Mouse (Mus musculus): ENCODE measurements around the gene Ablim1. TPM values are rescaled to one million over a fixed set of nuclear protein-coding genes. Genes with fewer than 3 reads are reported as not detected.
A peak's percentile ranks its signal among the peaks of the same experiment; 100 is the strongest.

Gene Ablim1
- polyA plus RNA-seq, 1 experiment from 2014 or later = 22.4 TPM

DNA sequence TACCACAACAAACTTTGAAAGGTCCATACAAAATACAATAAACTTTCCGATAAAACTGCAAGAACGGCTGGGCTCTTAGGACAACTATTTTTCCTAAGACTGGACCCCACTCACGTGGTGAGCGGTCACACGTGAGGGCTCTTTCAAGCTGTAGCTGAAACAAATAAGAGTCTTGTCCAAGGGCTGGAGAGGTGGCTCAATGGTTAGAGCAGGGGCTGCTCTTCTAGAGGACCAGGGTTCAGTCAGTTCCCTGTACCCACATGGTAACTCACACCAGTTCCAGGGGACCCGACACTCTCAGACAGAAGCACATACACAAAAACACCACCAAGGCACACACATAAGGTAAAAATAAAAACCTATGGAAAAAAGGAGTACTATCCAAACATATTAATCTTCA lies 197.0 kb downstream of the Ablim1 start:
- Histone ChIP-seq H3K4me1 (peaks cover 59% of the 10 kb centered on the region), H3K9me3 (no peaks in the 10 kb centered on the region), H3K27ac (replicated peaks) (peak overlapping the region; percentile 84; the same call in 1 of the 2 replicates), H3K4me3 (peak overlapping the region; percentile 58), H3K36me3 (replicated peaks) (no peaks in the 10 kb centered on the region; the same call in 1 of the 2 replicates), H3K27me3 (replicated peaks; ENCODE audit: low read depth, poor library complexity, severe bottlenecking) (0 out of 2 replicates have a peak, but pooled peaks cover 6% of the 10 kb centered on the region)
- DNase-seq (ENCODE audit: low spot score) = no peak
- 28% methylated on average over 6 of the region's 6 CpGs for WGBS

- 1% methylated on average over 7 of the region's 7 CpGs for WGBS
- Histone ChIP-seq H3K27me3 (replicated peaks; ENCODE audit: low read depth, poor library complexity, severe bottlenecking) (0 out of 2 replicates have a peak, but pooled peaks cover 6% of the 10 kb centered on the region), H3K27ac (replicated peaks) (peak overlapping the region; percentile 71), H3K4me1 (peaks cover 63% of the 10 kb centered on the region), H3K4me3 (peak overlapping the region; percentile 58), H3K36me3 (replicated peaks) (no peaks in the 10 kb centered on the region; the same call in 1 of the 2 replicates), H3K9me3 (no peaks in the 10 kb centered on the region)
- DNase-seq (ENCODE audit: low spot score) = peak; percentile 39
Observed at GRCm38 (mm10) chr19:57116871-57117501, 197.7 kb downstream of the Ablim1 start.

GRCm38 (mm10) chr19:57115670-57116069 lies 199.0 kb downstream of the Ablim1 start:
- Histone ChIP-seq H3K27me3 (replicated peaks; ENCODE audit: low read depth, poor library complexity, severe bottlenecking) (0 out of 2 replicates have a peak, but pooled peaks cover 6% of the 10 kb centered on the region), H3K27ac (replicated peaks) (no peak overlapping the region), H3K4me1 (peaks cover 73% of the 10 kb centered on the region), H3K4me3 (no peak overlapping the region), H3K36me3 (replicated peaks) (no peaks in the 10 kb centered on the region; the same call in 1 of the 2 replicates), H3K9me3 (no peaks in the 10 kb centered on the region)
- 46% methylated on average over 5 of the region's 5 CpGs for WGBS
- no peak for DNase-seq (ENCODE audit: low spot score)

GRCm38 (mm10) chr19:57114951-57115350 lies 199.8 kb downstream of the Ablim1 start:
- no peaks in the 10 kb centered on the region; the same call in 1 of the 2 replicates for H3K36me3 ChIP-seq (replicated peaks)
- DNase-seq (ENCODE audit: low spot score) = no peak
- no peak overlapping the region for H3K4me3 ChIP-seq
- H3K27me3 ChIP-seq (replicated peaks; ENCODE audit: low read depth, poor library complexity, severe bottlenecking) = 0 out of 2 replicates have a peak, but pooled peaks cover 6% of the 10 kb centered on the region
- no peak overlapping the region for H3K27ac ChIP-seq (replicated peaks)
- no peaks in the 10 kb centered on the region for H3K9me3 ChIP-seq
- H3K4me1 ChIP-seq = peaks cover 75% of the 10 kb centered on the region
- WGBS = 72% methylated on average over 5 of the region's 5 CpGs

- DNase-seq (ENCODE audit: low spot score) = no peak
- no peaks in the 10 kb centered on the region for H3K9me3 ChIP-seq
- WGBS = 98% methylated on average over 8 of the region's 8 CpGs
- H3K4me3 ChIP-seq = no peak overlapping the region
- H3K27me3 ChIP-seq (replicated peaks; ENCODE audit: low read depth, poor library complexity, severe bottlenecking) = 0 out of 2 replicates have a peak, but pooled peaks cover 6% of the 10 kb centered on the region
- peaks cover 73% of the 10 kb centered on the region for H3K4me1 ChIP-seq
- no peaks in the 10 kb centered on the region; the same call in 1 of the 2 replicates for H3K36me3 ChIP-seq (replicated peaks)
- H3K27ac ChIP-seq (replicated peaks) = no peak overlapping the region
Observed at GRCm38 (mm10) chr19:57113975-57114374, 200.7 kb downstream of the Ablim1 start.

DNA sequence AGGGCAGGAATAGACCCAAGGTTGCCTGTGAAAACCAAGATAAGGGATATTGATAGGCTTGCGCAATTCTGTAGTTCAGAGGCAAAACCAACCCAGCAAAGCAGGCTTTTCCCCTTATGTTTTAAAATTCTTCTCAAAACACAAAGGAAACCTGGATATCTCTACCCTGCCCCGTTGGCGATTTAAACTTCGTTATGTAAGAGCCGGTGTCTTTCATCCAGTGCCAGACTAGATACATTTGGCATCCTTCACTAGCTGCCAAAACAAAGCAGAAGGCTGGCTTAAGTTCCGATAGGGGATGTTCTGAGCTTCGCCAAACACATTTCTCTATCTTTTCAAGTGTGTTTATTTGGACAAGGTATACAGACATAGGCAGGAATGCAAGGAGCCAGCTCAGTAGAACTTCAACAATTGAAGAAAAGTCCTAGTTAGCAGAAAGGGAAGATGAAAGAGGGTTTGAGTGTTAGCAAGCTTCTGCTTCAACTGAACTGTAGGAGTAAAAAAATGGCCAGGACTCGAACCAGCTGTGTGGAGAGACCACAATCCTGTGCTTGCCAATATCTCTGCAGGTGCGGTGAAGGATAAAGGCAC lies 201.8 kb downstream of the Ablim1 start:
- DNase-seq (ENCODE audit: low spot score) = peak; percentile 39
- H3K36me3 ChIP-seq (replicated peaks) = no peaks in the 10 kb centered on the region; the same call in 1 of the 2 replicates
- H3K9me3 ChIP-seq = no peaks in the 10 kb centered on the region
- no peaks in the 10 kb centered on the region for H3K27me3 ChIP-seq (replicated peaks; ENCODE audit: low read depth, poor library complexity, severe bottlenecking)
- no peak overlapping the region for H3K4me3 ChIP-seq
- 81% methylated on average over 9 of the region's 9 CpGs for WGBS
- H3K4me1 ChIP-seq = peaks cover 67% of the 10 kb centered on the region
- no peak overlapping the region for H3K27ac ChIP-seq (replicated peaks)

DNA sequence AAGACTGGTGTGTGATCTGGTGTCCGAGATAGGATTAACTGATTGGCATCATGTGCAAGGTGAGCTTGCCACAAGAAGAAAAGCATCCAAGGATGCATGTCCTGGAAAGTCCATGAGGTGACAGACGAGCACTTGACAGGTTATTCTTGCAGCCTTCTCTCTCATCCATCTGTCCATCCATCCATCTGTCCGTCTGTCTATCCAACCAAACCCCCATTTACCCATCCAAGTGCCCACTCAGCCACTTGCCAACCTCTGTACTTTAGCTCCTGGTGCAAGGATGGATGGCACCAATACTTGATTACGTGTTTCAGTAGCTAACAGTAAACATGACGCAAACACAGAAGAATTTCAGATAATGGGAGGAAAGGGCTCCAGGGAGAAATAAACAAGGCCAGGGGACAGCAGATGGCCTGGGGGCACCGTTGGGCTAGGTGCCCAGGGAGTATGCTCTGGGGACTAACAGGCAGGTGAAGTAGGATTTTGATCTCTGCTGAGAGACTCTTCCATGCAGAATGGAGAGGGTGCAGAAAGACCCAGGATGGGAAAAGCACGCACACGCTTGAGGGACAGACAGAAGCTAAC lies 202.4 kb downstream of the Ablim1 start:
- Histone ChIP-seq H3K9me3 (no peaks in the 10 kb centered on the region), H3K4me1 (peaks cover 62% of the 10 kb centered on the region), H3K27ac (replicated peaks) (no peak overlapping the region), H3K27me3 (replicated peaks; ENCODE audit: low read depth, poor library complexity, severe bottlenecking) (no peaks in the 10 kb centered on the region), H3K36me3 (replicated peaks) (no peaks in the 10 kb centered on the region; the same call in 1 of the 2 replicates), H3K4me3 (no peak overlapping the region)
- 90% methylated on average over 8 of the region's 8 CpGs for WGBS
- no peak for DNase-seq (ENCODE audit: low spot score)

DNA sequence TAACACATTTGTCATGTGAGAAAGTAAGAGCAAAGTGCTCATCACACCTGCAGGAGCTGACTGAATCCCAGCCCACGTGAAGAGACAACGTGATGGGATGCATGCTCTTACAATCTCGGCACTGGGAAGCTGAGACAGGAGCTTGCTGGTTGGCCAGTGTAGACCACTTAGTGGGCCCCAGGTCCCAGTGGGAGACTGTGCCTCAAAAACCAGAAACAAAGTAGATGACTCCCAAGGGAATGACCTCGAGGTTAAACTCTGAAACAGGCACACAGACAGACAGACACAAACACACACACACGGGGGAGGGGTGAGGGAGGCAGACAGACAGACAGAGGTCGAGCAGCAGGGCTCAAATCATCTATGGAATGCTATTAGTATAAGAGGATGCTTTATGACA lies 203.4 kb downstream of the Ablim1 start:
- Histone ChIP-seq H3K27me3 (replicated peaks; ENCODE audit: low read depth, poor library complexity, severe bottlenecking) (no peaks in the 10 kb centered on the region), H3K4me1 (peaks cover 59% of the 10 kb centered on the region), H3K9me3 (no peaks in the 10 kb centered on the region), H3K4me3 (no peak overlapping the region), H3K36me3 (replicated peaks) (no peaks in the 10 kb centered on the region; the same call in 1 of the 2 replicates), H3K27ac (replicated peaks) (no peak overlapping the region)
- no peak for DNase-seq (ENCODE audit: low spot score)
- WGBS = 72% methylated on average over 6 of the region's 6 CpGs

GRCm38 (mm10) chr19:57109620-57110019 lies 205.1 kb downstream of the Ablim1 start:
- no peak overlapping the region for H3K4me3 ChIP-seq
- H3K9me3 ChIP-seq = no peaks in the 10 kb centered on the region
- DNase-seq (ENCODE audit: low spot score) = no peak
- WGBS = 62% methylated on average over 7 of the region's 7 CpGs
- no peaks in the 10 kb centered on the region; the same call in 1 of the 2 replicates for H3K36me3 ChIP-seq (replicated peaks)
- peaks cover 58% of the 10 kb centered on the region for H3K4me1 ChIP-seq
- H3K27ac ChIP-seq (replicated peaks) = no peak overlapping the region
- no peaks in the 10 kb centered on the region for H3K27me3 ChIP-seq (replicated peaks; ENCODE audit: low read depth, poor library complexity, severe bottlenecking)

DNA sequence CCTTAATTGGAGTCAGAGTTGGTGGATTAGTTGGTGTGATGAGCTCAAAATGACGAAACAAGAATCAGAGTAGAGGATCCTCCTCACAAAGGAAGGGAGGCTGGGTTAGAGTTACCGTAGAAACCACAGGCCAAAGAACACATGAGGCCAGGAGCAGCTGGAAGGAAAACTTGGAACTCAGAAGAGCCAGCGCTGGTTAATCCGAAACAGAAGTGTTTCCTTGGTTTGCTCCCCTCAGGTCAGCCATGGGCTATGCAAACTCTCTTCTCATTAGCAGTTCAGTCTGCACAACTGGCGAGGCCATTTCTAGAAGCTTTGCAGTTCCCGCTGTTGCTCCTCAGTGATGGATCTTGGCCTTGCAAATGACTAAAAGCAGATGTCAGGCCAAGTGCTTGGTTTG lies 208.2 kb downstream of the Ablim1 start:
- Histone ChIP-seq H3K4me3 (no peak overlapping the region), H3K4me1 (peaks cover 68% of the 10 kb centered on the region), H3K36me3 (replicated peaks) (no peaks in the 10 kb centered on the region), H3K9me3 (no peaks in the 10 kb centered on the region), H3K27me3 (replicated peaks; ENCODE audit: low read depth, poor library complexity, severe bottlenecking) (no peaks in the 10 kb centered on the region), H3K27ac (replicated peaks) (peak overlapping the region; percentile 61; the same call in 1 of the 2 replicates)
- 54% methylated on average over 6 of the region's 6 CpGs for WGBS
- peak; percentile 37 for DNase-seq (ENCODE audit: low spot score)

GRCm38 (mm10) chr19:57106031-57106430 lies 208.7 kb downstream of the Ablim1 start:
- Histone ChIP-seq H3K27ac (replicated peaks) (no peak overlapping the region; the same call in 1 of the 2 replicates), H3K4me1 (peaks cover 63% of the 10 kb centered on the region)
- WGBS = 93% methylated on average over 3 of the region's 3 CpGs

GRCm38 (mm10) chr19:57105156-57105555 lies 209.6 kb downstream of the Ablim1 start:
- H3K4me3 ChIP-seq = no peak overlapping the region
- H3K27me3 ChIP-seq (replicated peaks; ENCODE audit: low read depth, poor library complexity, severe bottlenecking) = no peaks in the 10 kb centered on the region
- H3K36me3 ChIP-seq (replicated peaks) = no peaks in the 10 kb centered on the region
- H3K27ac ChIP-seq (replicated peaks) = no peak overlapping the region
- DNase-seq (ENCODE audit: low spot score) = no peak
- H3K9me3 ChIP-seq = no peaks in the 10 kb centered on the region
- peaks cover 56% of the 10 kb centered on the region for H3K4me1 ChIP-seq
- 76% methylated on average over 6 of the region's 6 CpGs for WGBS

More at GRCm38 (mm10) chr19:57106031-57106430, 208.7 kb downstream of the Ablim1 start:
- no peak for DNase-seq (ENCODE audit: low spot score)
- Histone ChIP-seq H3K27me3 (replicated peaks; ENCODE audit: low read depth, poor library complexity, severe bottlenecking) (no peaks in the 10 kb centered on the region), H3K4me3 (no peak overlapping the region), H3K9me3 (no peaks in the 10 kb centered on the region), H3K36me3 (replicated peaks) (no peaks in the 10 kb centered on the region)
